Mouse (Mus musculus): ENCODE measurements around the gene Mxd1.

DNA sequence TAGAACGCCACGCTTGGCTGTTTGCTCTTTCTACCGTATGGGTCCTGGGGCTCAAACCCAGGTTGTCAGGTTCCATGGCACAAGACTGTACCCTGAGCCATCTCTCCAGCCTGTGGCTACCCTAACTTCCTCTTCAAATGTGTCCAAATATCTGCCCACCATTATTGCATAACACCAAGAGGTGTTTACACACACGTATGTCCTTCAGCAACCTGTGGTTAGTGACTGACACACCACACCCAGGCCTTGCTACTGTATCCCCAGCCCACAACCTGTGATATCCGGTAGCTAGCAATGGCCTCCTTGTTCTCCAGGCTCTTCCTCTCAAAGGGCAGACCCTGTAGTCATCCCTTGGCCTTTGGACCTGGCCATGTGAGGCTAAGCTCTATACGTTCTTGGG, 59.7 kb downstream of the Mxd1 start:
- TF ChIP-seq MEF2A (IDR thresholded peaks at IDR 0.05; ENCODE audit: extremely low read depth, insufficient replicate concordance, low read depth, low read length, poor library complexity, severe bottlenecking) (no peak), E2F4 (IDR thresholded peaks at IDR 0.05; ENCODE audit: borderline replicate concordance, low read depth, low read length) (no peak), TAL1 (IDR thresholded peaks at IDR 0.05; ENCODE audit: low read length) (no peak), CHD1 (IDR thresholded peaks at IDR 0.05; ENCODE audit: low read depth, low read length) (no peak), CTCF (IDR thresholded peaks at IDR 0.05 in 2 of 3, conservative IDR thresholded peaks at IDR 0.05 in 1 of 3; ENCODE audit: control insufficient read depth in 1 of 3, insufficient read depth in 1 of 3, low read depth in 2 of 3, low read length in 3 of 3, poor library complexity in 1 of 3, severe bottlenecking in 1 of 3) (no peak), ZMIZ1 (IDR thresholded peaks at IDR 0.05; ENCODE audit: low read depth, low read length) (no peak), POLR2A (IDR thresholded peaks at IDR 0.05; ENCODE audit: control insufficient read depth in 1 of 2, insufficient read depth in 1 of 2, low read depth in 1 of 2, low read length in 2 of 2, poor library complexity in 1 of 2) (no peak), ZNF384 (IDR thresholded peaks at IDR 0.05; ENCODE audit: low read depth, low read length) (no peak), BHLHE40 (IDR thresholded peaks at IDR 0.05; ENCODE audit: borderline replicate concordance, low read depth, low read length) (no peak), POLR2AphosphoS5 (IDR thresholded peaks at IDR 0.05; ENCODE audit: borderline replicate concordance, low read depth, low read length) (no peak), TCF12 (IDR thresholded peaks at IDR 0.05; ENCODE audit: low read depth, low read length) (no peak)
